Mouse (Mus musculus) thymus, postnatal 10 days (tissue): Measurements from ENCODE around the gene Oscp1.
"Not testable (repeated sequence)": the region's sequence is repeated elsewhere in the genome, so short reads cannot be mapped to it uniquely, and the experiment has no call there.

ENCODE experiments used
- DNase-seq, 2 experiments: peaks; one replicate each; pipeline ENCODE4 v3.0.0; 2021; ENCODE audit warnings: low spot score in 2 of 2

The Oscp1 gene

DNA sequence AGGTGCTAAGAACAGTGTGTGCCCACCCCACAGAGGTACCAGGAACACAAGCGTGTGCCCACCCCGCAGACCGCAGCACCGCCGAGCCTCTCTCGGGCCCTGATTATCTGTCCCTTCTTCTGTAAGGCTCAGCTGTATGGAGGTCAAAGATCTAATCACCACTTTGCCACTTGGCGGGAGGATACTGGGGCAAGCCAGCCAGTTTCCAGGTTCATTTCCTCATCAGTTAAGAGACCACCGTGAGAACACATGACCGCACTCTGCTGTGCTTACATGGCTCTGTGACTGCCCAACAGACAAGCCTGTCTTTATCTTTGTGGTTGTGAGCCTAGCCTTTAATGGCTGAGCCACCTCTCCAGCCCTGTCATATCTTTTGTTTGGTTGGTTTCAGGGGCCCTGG lies 24.7 kb downstream of the Oscp1 start:
- no peak for DNase-seq

DNA sequence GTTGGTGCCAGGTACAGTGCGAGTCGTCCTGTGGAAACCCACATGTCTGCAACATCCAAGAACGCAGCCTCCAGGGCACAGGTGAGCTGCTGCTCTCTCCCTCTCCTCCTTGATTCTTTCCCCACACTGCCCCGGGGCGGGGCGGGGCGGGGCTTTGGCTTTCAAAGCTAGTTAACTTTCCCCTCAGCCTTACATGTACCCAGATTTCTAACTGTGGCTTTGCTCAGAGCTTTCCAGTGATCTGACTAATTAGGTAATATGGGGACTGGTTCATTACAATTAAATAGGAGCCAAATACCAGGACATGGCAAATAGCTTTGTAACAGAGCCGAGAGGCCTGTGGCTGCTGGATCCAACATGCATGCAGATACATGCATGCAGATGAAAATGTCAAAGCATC lies 26.0 kb downstream of the Oscp1 start:
- no peak for DNase-seq

DNA sequence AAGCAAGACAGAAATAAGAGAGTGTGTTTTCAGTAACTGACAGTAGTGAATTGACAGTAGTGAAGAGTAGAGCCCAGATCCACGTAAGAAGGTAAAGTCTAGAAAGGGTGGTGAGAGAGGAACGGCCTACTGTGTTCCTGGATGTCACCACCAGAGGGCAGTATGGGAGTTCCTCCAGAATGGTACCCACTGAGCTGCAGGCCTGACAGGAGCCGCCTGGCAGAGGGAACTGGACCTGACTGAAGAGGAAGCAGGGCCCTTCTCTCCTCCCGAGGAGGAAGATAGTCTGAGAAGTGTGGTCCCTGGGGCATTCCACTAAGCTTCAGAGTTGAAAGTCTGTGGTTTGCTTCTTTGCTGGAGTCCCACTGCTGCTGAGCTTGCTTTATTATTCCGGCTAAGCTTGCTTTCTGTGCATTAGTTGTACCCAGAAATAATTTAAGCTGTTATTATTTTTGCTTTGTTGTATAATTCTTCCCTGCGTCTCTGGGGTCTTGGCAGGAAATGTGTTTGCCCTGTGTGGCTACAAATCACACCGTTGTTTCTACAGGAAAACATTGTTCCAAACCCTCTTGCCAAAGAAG lies 27.7 kb downstream of the Oscp1 start:
- peak; percentile 70 to 88 for DNase-seq

- peak; percentile 44 to 57 for DNase-seq
These were observed 31.9 kb downstream of the Oscp1 start for GRCm38 (mm10) chr4:126090101-126090847.

GRCm38 (mm10) chr4:126090848-126091124 lies 32.4 kb downstream of the Oscp1 start:
- DNase-seq, result no peak

DNA sequence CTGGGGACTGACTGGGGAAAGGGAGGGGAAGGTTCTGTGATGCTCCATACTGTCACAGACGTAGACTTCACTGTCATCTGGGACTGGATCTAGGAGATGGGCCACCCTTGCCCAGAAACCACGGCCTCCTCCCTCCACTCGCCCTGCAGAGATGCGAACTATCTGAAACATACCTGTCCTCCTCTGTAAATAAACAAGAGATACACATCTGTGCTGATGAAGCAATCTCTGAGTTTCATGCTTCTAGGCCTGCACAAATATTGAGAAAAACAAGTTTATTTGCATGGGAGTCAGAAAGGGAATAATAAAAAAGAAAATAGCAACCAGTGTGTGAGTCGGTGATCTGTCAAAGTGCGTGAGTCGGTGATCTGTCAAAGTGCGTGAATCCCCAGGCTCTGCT lies 33.5 kb downstream of the Oscp1 start:
- no peak for DNase-seq

DNA sequence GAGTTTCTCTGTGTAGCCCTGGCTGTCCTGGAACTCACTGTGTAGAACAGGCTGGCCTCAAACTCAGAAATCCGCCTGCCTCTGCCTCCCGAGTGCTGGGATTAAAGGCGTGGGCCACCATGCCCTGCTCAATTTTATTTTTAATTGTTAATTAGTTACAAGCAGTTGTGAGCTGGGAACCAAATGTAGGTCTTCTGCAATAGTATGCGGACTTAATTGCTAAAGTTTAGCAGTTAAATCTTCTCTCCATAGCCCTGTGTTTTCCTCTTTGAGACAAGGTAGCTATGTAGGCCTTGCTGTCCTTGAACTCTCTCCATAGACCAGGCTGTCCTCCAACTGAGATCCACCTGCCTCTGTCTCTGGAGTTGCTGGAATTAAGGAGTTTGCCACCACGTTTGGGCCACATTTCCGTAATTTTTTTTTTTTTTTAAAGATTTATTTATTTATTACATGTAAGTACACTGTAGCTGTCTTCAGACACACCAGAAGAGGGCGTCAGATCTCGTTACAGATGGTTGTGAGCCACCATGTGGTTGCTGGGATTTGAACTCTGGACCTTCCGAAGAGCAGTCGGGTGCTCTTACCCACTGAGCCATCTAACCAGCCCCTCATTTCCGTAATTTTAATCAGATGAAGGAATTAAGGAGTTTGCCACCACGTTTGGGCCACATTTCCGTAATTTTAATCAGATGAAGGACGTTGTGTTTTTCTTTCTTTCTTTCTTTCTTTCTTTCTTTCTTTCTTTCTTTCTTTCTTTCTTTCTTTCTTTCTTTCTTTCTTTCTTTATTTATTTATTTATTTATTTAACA lies 37.5 kb downstream of the Oscp1 start:
- DNase-seq, result not testable (repeated sequence)

DNA sequence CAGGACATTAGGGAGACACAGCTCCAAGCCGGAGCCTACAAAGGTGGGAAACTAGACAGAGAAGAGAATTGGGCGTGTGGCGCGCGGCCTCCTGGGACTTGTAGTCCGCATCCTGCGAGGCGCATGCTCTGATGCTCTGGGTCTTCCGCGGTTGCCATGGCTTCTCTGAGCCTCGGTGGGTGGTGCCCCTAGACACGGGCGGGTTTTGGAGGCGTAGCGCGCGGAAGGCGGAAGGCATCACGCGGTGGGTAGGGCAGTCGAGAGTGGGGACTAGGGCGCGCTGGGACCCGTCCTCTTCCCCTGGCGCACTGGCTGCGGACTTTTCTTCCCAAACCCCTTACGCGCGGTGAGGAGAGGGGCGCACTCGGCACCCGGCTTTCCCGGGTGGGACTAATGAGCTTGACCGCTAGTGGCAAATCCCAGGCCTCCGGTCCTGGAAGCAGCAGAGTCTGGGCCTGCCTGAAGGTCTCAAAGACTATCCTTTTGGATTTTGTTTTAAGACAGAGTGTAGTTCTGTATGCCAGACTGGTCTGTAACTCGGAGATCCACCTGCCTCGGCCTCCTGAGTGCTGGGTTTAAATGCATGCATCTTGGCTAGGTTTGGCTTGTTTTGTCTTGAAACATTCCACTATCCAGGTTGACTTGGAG lies 38.2 kb downstream of the Oscp1 start, which contains the start of gene Lsm10:
Gene Lsm10 (plus strand): TSS at position 160 of the 648 bp plus-strand sequence.
- peak; percentile 94 to 96 for DNase-seq

GRCm38 (mm10) chr4:126097711-126098253 lies 39.4 kb downstream of the Oscp1 start:
- no peak for DNase-seq

DNA sequence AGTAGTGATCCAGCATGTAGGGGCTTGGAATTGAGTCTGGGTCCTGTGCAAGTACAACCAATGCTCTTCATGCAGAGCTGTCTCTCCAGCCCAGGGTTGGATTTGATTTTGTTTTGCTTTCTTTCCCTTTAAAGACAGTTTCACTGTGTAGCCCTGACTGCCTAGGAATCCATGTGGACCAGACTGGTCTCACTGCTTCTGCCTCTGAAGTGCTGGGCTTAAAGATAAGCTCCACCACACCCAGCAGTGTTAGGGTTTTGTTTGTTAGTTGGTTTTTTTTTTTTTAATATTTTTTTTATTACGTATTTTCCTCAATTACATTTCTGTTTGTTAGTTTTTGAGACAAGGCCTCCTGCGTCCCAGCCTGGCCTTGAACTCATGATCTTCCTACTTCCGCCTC lies 41.0 kb downstream of the Oscp1 start:
- no peak for DNase-seq

- DNase-seq, result no peak
These were observed 42.4 kb downstream of the Oscp1 start for GRCm38 (mm10) chr4:126100764-126101163.

GRCm38 (mm10) chr4:126102061-126102841 lies 43.9 kb downstream of the Oscp1 start:
- DNase-seq, result no peak

- DNase-seq, result peak; percentile 48 to 57
These were observed 44.8 kb downstream of the Oscp1 start for GRCm38 (mm10) chr4:126103057-126103581.

DNA sequence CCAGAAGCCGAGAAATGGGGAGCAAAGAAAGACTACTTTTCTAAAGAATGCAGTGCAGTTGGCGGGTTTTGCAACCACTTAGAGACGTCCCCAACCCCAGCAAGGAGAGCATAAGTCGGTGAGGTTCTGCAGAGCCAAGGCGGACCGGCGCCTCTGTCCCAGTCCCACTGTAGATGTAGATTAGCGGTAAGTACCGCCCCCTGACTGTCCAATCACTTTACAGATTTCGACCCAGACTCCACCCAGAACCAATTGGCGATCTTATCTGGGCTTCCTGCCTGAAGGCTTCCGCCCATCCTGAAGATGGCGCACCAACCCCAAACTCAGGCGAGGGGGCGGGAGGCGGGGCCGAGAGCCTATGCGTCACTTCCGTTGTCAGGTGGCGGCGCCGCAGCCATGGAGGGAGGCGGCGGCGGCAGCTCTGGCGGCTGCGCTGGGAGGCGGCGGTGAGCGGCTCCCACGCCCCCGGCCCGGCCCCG lies 45.3 kb downstream of the Oscp1 start, which contains the start of gene Stk40:
Gene Stk40 (plus strand): TSS at position 368 of the 479 bp plus-strand sequence.
- DNase-seq, result peak; percentile 94 to 97

- DNase-seq, result peak; percentile 23 to 39
These were observed 46.1 kb downstream of the Oscp1 start for GRCm38 (mm10) chr4:126104261-126105075.

GRCm38 (mm10) chr4:126105131-126105783 lies 46.9 kb downstream of the Oscp1 start:
- DNase-seq, result no peak

DNA sequence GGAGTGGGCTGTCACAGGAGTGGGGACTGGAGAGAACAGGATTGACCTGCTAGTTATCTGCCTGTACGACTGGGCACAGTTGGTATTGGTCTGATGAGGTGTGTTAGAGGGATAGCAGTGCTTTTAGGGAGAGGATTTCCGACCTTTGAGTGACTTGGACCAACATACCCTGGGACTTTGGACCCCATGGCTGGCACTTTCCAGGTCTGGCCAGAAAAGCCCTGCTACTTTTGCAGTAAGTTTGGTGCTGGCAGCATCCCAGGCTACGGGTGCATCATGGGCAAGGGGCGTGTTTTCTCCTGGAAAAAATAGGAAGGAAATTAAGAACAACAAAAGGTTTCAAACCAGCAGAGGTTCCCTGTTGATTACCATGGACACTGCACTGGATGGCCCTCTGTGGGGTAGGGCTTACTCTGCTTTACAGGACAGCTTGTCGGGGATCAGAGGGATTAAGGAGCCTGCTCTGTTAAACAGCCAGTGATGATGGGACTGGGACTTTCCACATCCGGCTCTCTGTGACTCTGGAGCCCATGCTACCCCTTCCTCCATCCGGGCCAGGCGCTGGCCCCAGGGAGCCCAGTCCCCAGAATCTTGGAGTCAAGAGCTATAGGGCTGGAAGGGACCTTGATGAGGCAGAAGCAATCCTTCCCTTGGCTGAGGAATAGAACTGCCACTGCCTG lies 49.8 kb downstream of the Oscp1 start:
- DNase-seq, result no peak

GRCm38 (mm10) chr4:126109613-126110373 lies 51.4 kb downstream of the Oscp1 start:
- DNase-seq, result no peak
